Mouse (Mus musculus): ENCODE data around the gene Eef1a2.

Eef1a2 gene

GRCm38 (mm10) chr2:181128963-181129362 lies 27.9 kb downstream of the Eef1a2 start:
- no peak for DNase-seq

DNA sequence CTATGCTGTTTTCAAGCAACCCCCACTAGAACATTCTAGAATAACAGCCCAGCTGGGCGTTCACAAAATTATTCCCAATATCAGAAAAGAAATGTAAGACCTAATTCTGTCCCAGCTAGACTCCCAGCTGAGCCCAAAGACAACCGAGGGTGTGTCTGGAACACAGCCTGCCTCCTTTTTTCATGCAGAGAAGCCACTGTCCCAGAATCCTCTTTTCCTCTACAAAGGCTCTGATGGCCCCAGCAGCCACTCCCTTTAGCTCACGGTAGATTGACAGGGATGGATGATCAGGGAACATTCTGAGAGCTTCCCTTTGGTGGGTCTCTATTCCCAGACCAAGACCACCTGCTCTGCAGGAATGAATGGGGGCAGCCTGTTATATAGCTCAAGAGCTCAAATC lies 29.0 kb downstream of the Eef1a2 start:
- no peak for DNase-seq

GRCm38 (mm10) chr2:181125726-181126455 lies 30.9 kb downstream of the Eef1a2 start:
- no peak for DNase-seq

GRCm38 (mm10) chr2:181122642-181123041 lies 34.2 kb downstream of the Eef1a2 start:
- DNase-seq: no peak

DNA sequence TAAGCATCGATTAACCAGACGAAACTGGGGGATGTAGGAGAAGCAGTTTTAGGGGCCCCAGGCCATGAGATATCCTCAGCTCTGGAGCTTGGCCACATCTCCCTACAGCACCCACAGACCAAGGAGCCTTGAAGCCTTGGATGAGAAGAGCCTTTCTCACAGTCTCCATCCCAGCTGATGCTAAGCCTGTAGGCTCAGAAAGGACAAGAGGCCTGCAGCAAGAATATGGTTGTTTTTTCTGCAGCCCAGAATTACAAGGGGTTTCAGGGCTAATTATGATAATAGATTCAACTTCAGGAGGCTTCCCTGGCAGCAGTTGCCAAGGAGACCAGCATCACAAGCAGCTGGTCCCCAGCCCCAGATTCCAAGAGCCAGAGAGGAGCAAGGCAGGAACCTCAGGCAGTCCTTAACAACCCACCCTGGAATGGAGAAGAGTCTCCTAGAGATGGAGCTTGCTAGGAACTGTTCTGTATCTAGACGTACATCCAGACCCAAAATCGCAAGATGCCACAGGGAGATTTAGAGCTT lies 35.8 kb downstream of the Eef1a2 start:
- no peak for DNase-seq

DNA sequence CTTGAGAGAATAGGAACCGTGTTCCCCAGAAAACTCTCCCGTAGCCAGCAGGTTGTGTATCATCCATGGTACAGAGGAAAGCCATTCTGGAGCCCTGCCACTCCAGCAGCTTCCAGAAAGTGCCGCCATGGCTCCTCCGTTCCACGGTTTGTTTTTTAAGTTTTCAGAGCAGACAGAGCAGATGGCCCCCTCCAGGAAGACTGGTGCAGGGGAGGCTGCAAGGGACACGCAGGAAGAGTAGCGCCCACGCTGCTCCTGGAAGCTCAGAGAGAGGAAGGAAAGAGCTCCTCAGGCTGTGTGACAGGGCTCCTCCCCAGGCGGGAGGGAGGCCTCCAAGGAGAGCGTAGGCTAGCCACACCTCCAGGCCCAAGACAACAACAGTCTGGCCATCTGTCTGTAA lies 36.9 kb downstream of the Eef1a2 start:
- DNase-seq: no peak

DNA sequence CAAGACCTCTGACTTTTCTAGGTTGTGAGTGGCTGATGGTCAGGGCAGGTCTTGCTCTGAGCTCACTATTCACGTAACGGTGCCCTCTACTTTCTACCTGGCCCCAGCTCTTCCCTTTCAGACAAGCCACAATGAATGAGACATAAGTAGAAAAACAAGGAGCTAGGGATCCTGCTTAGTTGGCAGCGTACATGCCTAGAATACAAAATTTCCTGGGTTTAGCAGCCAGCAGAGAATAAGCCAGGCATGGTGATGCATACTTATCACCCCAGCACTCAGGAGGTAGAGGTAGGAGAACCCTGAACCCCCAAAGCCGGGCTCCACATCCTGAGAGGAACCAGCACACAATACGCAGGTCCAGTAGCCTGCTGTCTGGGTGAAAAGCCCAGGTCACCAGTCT lies 40.4 kb downstream of the Eef1a2 start:
- DNase-seq: no peak

- DNase-seq: no peak
These were observed 41.4 kb downstream of the Eef1a2 start for GRCm38 (mm10) chr2:181115367-181115766.

- DNase-seq: no peak
These were observed 43.0 kb downstream of the Eef1a2 start for GRCm38 (mm10) chr2:181113762-181114361.

DNA sequence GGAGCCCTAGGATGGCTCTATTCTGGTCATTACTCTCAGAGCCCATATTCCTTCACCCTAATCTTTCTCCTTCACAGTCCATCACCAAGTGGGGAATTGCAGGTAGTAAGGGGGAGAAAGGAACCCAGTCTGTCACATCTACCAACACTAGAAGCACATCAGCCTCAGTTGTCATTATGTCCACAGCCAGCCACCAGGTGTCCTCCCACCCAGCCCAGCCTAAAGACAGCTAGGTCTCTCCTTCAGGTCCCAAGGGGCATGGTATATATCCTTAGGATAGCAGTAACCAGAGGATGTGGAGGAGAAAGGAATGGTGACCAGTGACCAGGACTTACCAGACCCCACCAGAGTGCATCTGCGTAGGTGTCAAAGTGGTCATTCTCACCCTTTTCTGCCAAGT lies 45.1 kb downstream of the Eef1a2 start:
- no peak for DNase-seq

DNA sequence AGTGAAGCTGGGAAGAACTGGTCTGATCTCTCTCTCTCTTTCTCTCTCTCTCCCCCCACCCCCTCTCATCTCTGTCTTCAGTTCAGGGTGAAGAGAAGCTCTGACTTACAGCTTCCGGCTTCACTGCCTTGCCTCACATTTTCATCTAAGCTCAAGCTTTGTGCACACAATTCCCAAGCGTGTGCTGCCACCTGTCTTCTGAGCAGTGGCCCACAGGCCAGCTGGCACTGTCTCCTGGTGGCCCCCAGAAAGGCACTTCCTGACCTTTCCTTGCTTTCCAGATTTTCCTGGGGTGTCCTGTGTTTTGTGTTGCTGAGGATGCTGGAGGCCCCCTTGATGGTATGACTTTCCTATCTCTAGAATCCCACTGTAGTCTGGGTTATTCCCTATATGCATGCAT lies 52.7 kb downstream of the Eef1a2 start:
- DNase-seq: no peak

DNA sequence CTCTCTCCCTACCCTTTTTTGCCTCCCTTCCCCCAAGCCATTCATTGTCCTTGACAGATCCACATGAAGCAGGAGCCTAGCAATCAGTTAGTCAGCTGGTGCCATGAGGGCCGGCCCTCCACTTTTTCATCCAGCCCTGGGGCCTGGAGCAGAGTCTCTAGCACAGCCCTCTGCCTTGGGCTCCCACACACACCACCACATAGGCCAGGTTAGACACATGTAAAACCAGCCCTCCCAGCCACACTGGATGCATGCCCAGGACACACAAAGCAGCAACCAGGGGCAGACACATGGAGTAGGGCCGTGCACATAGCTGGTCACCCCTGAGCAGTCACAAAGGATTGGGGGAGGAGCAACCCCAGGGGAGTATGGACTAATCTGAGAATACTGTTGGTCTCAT lies 54.7 kb downstream of the Eef1a2 start:
- DNase-seq: no peak

GRCm38 (mm10) chr2:181101626-181102025 lies 55.2 kb downstream of the Eef1a2 start:
- no peak for DNase-seq

GRCm38 (mm10) chr2:181100087-181100486 lies 56.7 kb downstream of the Eef1a2 start:
- DNase-seq: no peak

All from thymus, postnatal 25 days (tissue).